Mouse (Mus musculus) heart, adult 2 months (tissue): Measurements from ENCODE around the gene Cby1.

Experiments
- CTCF ChIP-seq: fragments of 200-600 bp; IDR thresholded peaks from 2 replicates; pipeline ENCODE4 v1.8.1; 2022; ENCODE audit warnings: antibody characterized with exemption, mild to moderate bottlenecking, moderate library complexity
- EP300 ChIP-seq: fragments of 200-500 bp; IDR thresholded peaks from 2 replicates; pipeline ENCODE4 v1.6.1; 2011; ENCODE audit warnings: low read depth, low read length, control low read depth; ENCODE audit not compliant: insufficient read depth

DNA sequence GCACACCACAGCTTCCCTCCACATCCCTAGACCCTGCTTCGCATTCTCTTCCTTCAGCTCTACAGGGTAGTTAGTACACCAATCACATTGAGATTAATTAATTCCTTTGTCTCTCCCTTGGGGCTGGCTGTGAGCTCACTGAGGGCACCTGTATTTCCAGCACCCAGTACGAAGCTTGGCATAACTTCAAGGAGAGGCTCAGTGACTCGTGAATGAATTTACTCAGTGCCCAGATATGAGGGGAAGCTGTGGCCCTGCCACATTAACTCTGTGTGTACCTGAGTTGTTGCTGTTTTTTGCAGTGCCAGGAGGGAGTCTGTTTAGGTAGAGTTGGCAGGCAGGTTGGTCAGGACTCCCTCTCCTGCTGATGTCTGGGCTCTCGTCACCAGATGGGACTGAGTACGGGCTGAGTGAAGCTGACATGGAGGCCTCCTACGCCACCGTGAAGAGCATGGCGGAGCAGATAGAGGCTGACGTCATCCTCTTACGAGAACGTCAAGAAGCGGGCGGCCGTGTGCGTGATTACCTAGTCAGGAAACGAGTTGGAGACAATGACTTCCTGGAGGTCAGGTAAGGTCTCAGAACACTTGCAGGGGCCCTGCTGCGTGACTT lies 47.7 kb downstream of the Cby1 start:
- TF ChIP-seq EP300: no peak
- no peak for TF ChIP-seq CTCF
